Mouse (Mus musculus) forebrain, embryonic 13.5 days (tissue): Measurements from ENCODE around the gene Med24. TPM values are rescaled to one million over a fixed set of nuclear protein-coding genes. Genes with fewer than 3 reads are reported as not detected.

Source experiments
- ATAC-seq: fragments of 200-750 bp; cut with Nextera tagmentation; 2 replicates; pipeline ENCODE4 v1.8.0; 2017
- H3K27ac ChIP-seq: fragments of 300-500 bp; sonication (generic); 2 replicates; pipeline ENCODE4 v1.5.1; 2015; ENCODE audit warnings: inconsistent platforms, mild to moderate bottlenecking, moderate library complexity
- H3K27me3 ChIP-seq: fragments of 300-500 bp; sonication (generic); 2 replicates; pipeline ENCODE4 v1.6.1; 2015; ENCODE audit warnings: mild to moderate bottlenecking, inconsistent platforms
- H3K36me3 ChIP-seq: fragments of 300-500 bp; sonication (generic); 2 replicates; pipeline ENCODE4 v1.6.1; 2015; ENCODE audit warnings: mild to moderate bottlenecking, inconsistent platforms; ENCODE audit not compliant: poor library complexity, severe bottlenecking
- H3K4me1 ChIP-seq: fragments of 300-500 bp; sonication (generic); 2 replicates; pipeline ENCODE4 v1.6.1; 2015; ENCODE audit warnings: inconsistent platforms
- H3K4me2 ChIP-seq: fragments of 300-500 bp; sonication (generic); 2 replicates; pipeline ENCODE4 v1.6.1; 2015; ENCODE audit warnings: inconsistent platforms, mild to moderate bottlenecking, moderate library complexity
- H3K4me3 ChIP-seq: fragments of 300-500 bp; sonication (generic); 2 replicates; pipeline ENCODE4 v1.5.1; 2015; ENCODE audit warnings: mild to moderate bottlenecking, inconsistent platforms
- H3K9ac ChIP-seq: fragments of 300-500 bp; sonication (generic); 2 replicates; pipeline ENCODE4 v1.6.1; 2015; ENCODE audit warnings: mild to moderate bottlenecking, inconsistent platforms
- H3K9me3 ChIP-seq: fragments of 300-500 bp; sonication (generic); replicated peaks from 2 replicates; pipeline ENCODE4 v1.6.1; 2016; ENCODE audit warnings: inconsistent platforms
- WGBS: fragments of 180-500 bp; shearing (Covaris S2); methylation state at CpG from one replicate; pipeline ENCODE4 v1.1.7; 2015; 5-methylcytosine and 5-hydroxymethylcytosine counted together
- polyA plus RNA-seq: library from polyadenylated mRNA; unstranded; fragments of >200 nt; fragmentation: Nextera tagmentation; extraction: Ambion mirVana; gene quantifications from 2 replicates; pipeline ENCODE4 v1.2.1, GENCODE M21; 2015

Gene Med24
- polyA plus RNA-seq, 1 experiment from 2014 or later = 79.0 TPM

- Histone ChIP-seq H3K4me2 (no peak overlapping the region), H3K4me3 (no peak overlapping the region), H3K36me3 (peaks cover 44% of the 10 kb centered on the region), H3K9ac (no peak overlapping the region), H3K9me3 (no peaks in the 10 kb centered on the region), H3K27me3 (no peaks in the 10 kb centered on the region), H3K4me1 (peaks cover 75% of the 10 kb centered on the region), H3K27ac (no peak overlapping the region)
- ATAC-seq = no peak
- 93% methylated on average over 26 of the region's 26 CpGs for WGBS
Measured at GRCm38 (mm10) chr11:98770096-98770975, 41.1 kb upstream of the Med24 start.

GRCm38 (mm10) chr11:98769007-98769954 lies 40.0 kb upstream of the Med24 start:
- Histone ChIP-seq H3K4me1 (peaks cover 71% of the 10 kb centered on the region), H3K36me3 (peaks cover 54% of the 10 kb centered on the region), H3K27ac (peak overlapping the region; percentile 88), H3K27me3 (no peaks in the 10 kb centered on the region), H3K4me3 (no peak overlapping the region), H3K4me2 (peak overlapping the region; percentile 53), H3K9ac (no peak overlapping the region; the same call in 1 of the 2 replicates), H3K9me3 (no peaks in the 10 kb centered on the region)
- WGBS = 88% methylated on average over 25 of the region's 25 CpGs
- ATAC-seq = no peak

GRCm38 (mm10) chr11:98768127-98769006 lies 39.1 kb upstream of the Med24 start:
- Histone ChIP-seq H3K4me3 (peak overlapping the region; percentile 25), H3K4me1 (peaks cover 62% of the 10 kb centered on the region)
- WGBS = 26% methylated on average over 38 of the region's 39 CpGs

GRCm38 (mm10) chr11:98767713-98768112 lies 38.5 kb upstream of the Med24 start:
- peak overlapping the region; percentile 58 for H3K9ac ChIP-seq
- peaks cover 56% of the 10 kb centered on the region for H3K4me1 ChIP-seq
- peak overlapping the region; percentile 53 for H3K4me2 ChIP-seq
- H3K36me3 ChIP-seq = peaks cover 70% of the 10 kb centered on the region
- ATAC-seq = peak; percentile 14; the same call in 1 of the 2 replicates
- H3K4me3 ChIP-seq = peak overlapping the region; percentile 25
- H3K27ac ChIP-seq = peak overlapping the region; percentile 88
- WGBS = 17% methylated on average over 4 of the region's 4 CpGs
- H3K27me3 ChIP-seq = no peaks in the 10 kb centered on the region
- no peaks in the 10 kb centered on the region for H3K9me3 ChIP-seq

More at GRCm38 (mm10) chr11:98768127-98769006, 39.1 kb upstream of the Med24 start:
- H3K4me2 ChIP-seq = peak overlapping the region; percentile 53
- peak overlapping the region; percentile 58 for H3K9ac ChIP-seq
- peak overlapping the region; percentile 88 for H3K27ac ChIP-seq
- H3K36me3 ChIP-seq = peaks cover 64% of the 10 kb centered on the region
- H3K27me3 ChIP-seq = no peaks in the 10 kb centered on the region
- H3K9me3 ChIP-seq = no peaks in the 10 kb centered on the region
- ATAC-seq = no peak

- H3K4me3 ChIP-seq = no peak overlapping the region
- peak overlapping the region; percentile 88 for H3K27ac ChIP-seq
- peak overlapping the region; percentile 53 for H3K4me2 ChIP-seq
- no peaks in the 10 kb centered on the region for H3K9me3 ChIP-seq
- H3K9ac ChIP-seq = peak overlapping the region; percentile 10; the same call in 1 of the 2 replicates
- peak; percentile 67 for ATAC-seq
- H3K27me3 ChIP-seq = no peaks in the 10 kb centered on the region
- WGBS = 19% methylated on average over 9 of the region's 9 CpGs
- peaks cover 74% of the 10 kb centered on the region for H3K36me3 ChIP-seq
- H3K4me1 ChIP-seq = peaks cover 54% of the 10 kb centered on the region
Measured at GRCm38 (mm10) chr11:98767276-98767675, 38.0 kb upstream of the Med24 start.

- Histone ChIP-seq H3K27ac (peak overlapping the region; percentile 88), H3K9me3 (no peaks in the 10 kb centered on the region), H3K27me3 (no peaks in the 10 kb centered on the region), H3K36me3 (peaks cover 79% of the 10 kb centered on the region), H3K4me2 (peak overlapping the region; percentile 53), H3K9ac (peak overlapping the region; percentile 10; the same call in 1 of the 2 replicates), H3K4me3 (no peak overlapping the region), H3K4me1 (peaks cover 54% of the 10 kb centered on the region)
- WGBS = 29% methylated on average over 4 of the region's 5 CpGs
- ATAC-seq = peak; percentile 9; the same call in 1 of the 2 replicates
Measured at GRCm38 (mm10) chr11:98766816-98767215, 37.6 kb upstream of the Med24 start.

- WGBS = 72% methylated on average over 1 of the region's 2 CpGs
- Histone ChIP-seq H3K36me3 (peaks cover 80% of the 10 kb centered on the region), H3K4me3 (no peak overlapping the region), H3K27ac (peak overlapping the region; percentile 88), H3K4me1 (peaks cover 52% of the 10 kb centered on the region), H3K4me2 (no peak overlapping the region), H3K9me3 (no peaks in the 10 kb centered on the region), H3K27me3 (no peaks in the 10 kb centered on the region), H3K9ac (no peak overlapping the region)
- ATAC-seq = no peak
Measured at GRCm38 (mm10) chr11:98766346-98766745, 37.1 kb upstream of the Med24 start.

GRCm38 (mm10) chr11:98765421-98766309 lies 36.4 kb upstream of the Med24 start:
- WGBS = 42% methylated on average over 9 of the region's 9 CpGs
- H3K4me1 ChIP-seq = peaks cover 51% of the 10 kb centered on the region
- peak overlapping the region; percentile 88 for H3K27ac ChIP-seq
- peak overlapping the region; percentile 23 for H3K9ac ChIP-seq
- ATAC-seq = no peak
- H3K4me2 ChIP-seq = peak overlapping the region; percentile 12; the same call in 1 of the 2 replicates
- H3K36me3 ChIP-seq = peaks cover 80% of the 10 kb centered on the region
- no peaks in the 10 kb centered on the region for H3K27me3 ChIP-seq
- no peaks in the 10 kb centered on the region for H3K9me3 ChIP-seq
- H3K4me3 ChIP-seq = no peak overlapping the region

GRCm38 (mm10) chr11:98764746-98765145 lies 35.5 kb upstream of the Med24 start:
- ATAC-seq = no peak
- Histone ChIP-seq H3K9me3 (no peaks in the 10 kb centered on the region), H3K9ac (no peak overlapping the region), H3K4me3 (no peak overlapping the region), H3K4me2 (no peak overlapping the region), H3K27me3 (no peaks in the 10 kb centered on the region), H3K27ac (peak overlapping the region; percentile 88; the same call in 1 of the 2 replicates), H3K4me1 (peaks cover 50% of the 10 kb centered on the region), H3K36me3 (peaks cover 80% of the 10 kb centered on the region)

GRCm38 (mm10) chr11:98764091-98764490 lies 34.9 kb upstream of the Med24 start:
- Histone ChIP-seq H3K36me3 (peaks cover 74% of the 10 kb centered on the region), H3K4me3 (no peak overlapping the region), H3K9me3 (no peaks in the 10 kb centered on the region), H3K4me1 (peaks cover 44% of the 10 kb centered on the region), H3K9ac (no peak overlapping the region), H3K4me2 (no peak overlapping the region), H3K27me3 (no peaks in the 10 kb centered on the region), H3K27ac (0 out of 2 replicates have a peak overlapping the region, but pooled peaks have one; percentile 0)
- WGBS = 89% methylated on average over 18 of the region's 18 CpGs
- no peak for ATAC-seq
